Mouse (Mus musculus): ENCODE data around the gene Dnpep. TPM values are rescaled to one million over a fixed set of nuclear protein-coding genes. Genes with fewer than 3 reads are reported as not detected.

Dnpep gene
- polyA plus RNA-seq (2014; fragmentation: Illumina TruSeq; extraction: RNeasy Lipid Tissue Mini Kit (QIAGEN cat#74804); ENCODE audit: low replicate concordance), result 1.3 TPM

GRCm38 (mm10) chr1:75317241-75318201 lies at the start of gene Dnpep:
TSS of gene Dnpep (minus strand) at chr1:75317990.

GRCm38 (mm10) chr1:75360112-75361031 lies 42.6 kb upstream of the Dnpep start, which contains the start of gene Des:
TSS of gene Des (plus strand) at chr1:75360329.

GRCm38 (mm10) chr1:75278228-75278627 lies 39.6 kb downstream of the Dnpep start, which contains the start of gene Resp18:
TSS of gene Resp18 (minus strand) at chr1:75278415.

GRCm38 (mm10) chr1:75264091-75264880 lies 53.5 kb downstream of the Dnpep start, which contains the start of gene Ptprn:
TSS of gene Ptprn (minus strand) at chr1:75264502.

Other genes with a start within 250 kb of the Dnpep start
- not detected for gene Nhej1, start 192.8 kb downstream of the Dnpep start, polyA plus RNA-seq (2014; fragmentation: Illumina TruSeq; extraction: RNeasy Lipid Tissue Mini Kit (QIAGEN cat#74804); ENCODE audit: low replicate concordance)
- gene Slc23a3, start 184.1 kb downstream of the Dnpep start, polyA plus RNA-seq (2014; fragmentation: Illumina TruSeq; extraction: RNeasy Lipid Tissue Mini Kit (QIAGEN cat#74804); ENCODE audit: low replicate concordance), result not detected
- 8.0 TPM for gene Cnppd1, start 175.3 kb downstream of the Dnpep start, polyA plus RNA-seq (2014; fragmentation: Illumina TruSeq; extraction: RNeasy Lipid Tissue Mini Kit (QIAGEN cat#74804); ENCODE audit: low replicate concordance)
- gene Retreg2, start 175.2 kb downstream of the Dnpep start, polyA plus RNA-seq (2014; fragmentation: Illumina TruSeq; extraction: RNeasy Lipid Tissue Mini Kit (QIAGEN cat#74804); ENCODE audit: low replicate concordance), result 4.2 TPM
- 0.78 TPM for gene Zfand2b, start 149.3 kb downstream of the Dnpep start, polyA plus RNA-seq (2014; fragmentation: Illumina TruSeq; extraction: RNeasy Lipid Tissue Mini Kit (QIAGEN cat#74804); ENCODE audit: low replicate concordance)
- 3.8 TPM for gene Abcb6, start 137.6 kb downstream of the Dnpep start, polyA plus RNA-seq (2014; fragmentation: Illumina TruSeq; extraction: RNeasy Lipid Tissue Mini Kit (QIAGEN cat#74804); ENCODE audit: low replicate concordance)
- gene Ankzf1, start 125.8 kb downstream of the Dnpep start, polyA plus RNA-seq (2014; fragmentation: Illumina TruSeq; extraction: RNeasy Lipid Tissue Mini Kit (QIAGEN cat#74804); ENCODE audit: low replicate concordance), result 18.0 TPM
- 12.2 TPM for gene Atg9a, start 125.8 kb downstream of the Dnpep start, polyA plus RNA-seq (2014; fragmentation: Illumina TruSeq; extraction: RNeasy Lipid Tissue Mini Kit (QIAGEN cat#74804); ENCODE audit: low replicate concordance)
- gene Glb1l, start 107.2 kb downstream of the Dnpep start, polyA plus RNA-seq (2014; fragmentation: Illumina TruSeq; extraction: RNeasy Lipid Tissue Mini Kit (QIAGEN cat#74804); ENCODE audit: low replicate concordance), result 8.1 TPM
- 17.4 TPM for gene Stk16, start 107.2 kb downstream of the Dnpep start, polyA plus RNA-seq (2014; fragmentation: Illumina TruSeq; extraction: RNeasy Lipid Tissue Mini Kit (QIAGEN cat#74804); ENCODE audit: low replicate concordance)
- gene Tuba4a, start 98.1 kb downstream of the Dnpep start, polyA plus RNA-seq (2014; fragmentation: Illumina TruSeq; extraction: RNeasy Lipid Tissue Mini Kit (QIAGEN cat#74804); ENCODE audit: low replicate concordance), result 4.2 TPM
- not detected for gene A630095N17Rik, start 85.9 kb downstream of the Dnpep start, polyA plus RNA-seq (2014; fragmentation: Illumina TruSeq; extraction: RNeasy Lipid Tissue Mini Kit (QIAGEN cat#74804); ENCODE audit: low replicate concordance)
- gene Dnajb2, start 81.6 kb downstream of the Dnpep start, polyA plus RNA-seq (2014; fragmentation: Illumina TruSeq; extraction: RNeasy Lipid Tissue Mini Kit (QIAGEN cat#74804); ENCODE audit: low replicate concordance), result 4.0 TPM
- not detected for gene Ptprn, start 53.5 kb downstream of the Dnpep start, polyA plus RNA-seq (2014; fragmentation: Illumina TruSeq; extraction: RNeasy Lipid Tissue Mini Kit (QIAGEN cat#74804); ENCODE audit: low replicate concordance)
- 2.4 TPM for gene Resp18, start 39.6 kb downstream of the Dnpep start, polyA plus RNA-seq (2014; fragmentation: Illumina TruSeq; extraction: RNeasy Lipid Tissue Mini Kit (QIAGEN cat#74804); ENCODE audit: low replicate concordance)
- gene Des, start 42.3 kb upstream of the Dnpep start, polyA plus RNA-seq (2014; fragmentation: Illumina TruSeq; extraction: RNeasy Lipid Tissue Mini Kit (QIAGEN cat#74804); ENCODE audit: low replicate concordance), result 0.97 TPM
- 1.9 TPM for gene Speg, start 57.3 kb upstream of the Dnpep start, polyA plus RNA-seq (2014; fragmentation: Illumina TruSeq; extraction: RNeasy Lipid Tissue Mini Kit (QIAGEN cat#74804); ENCODE audit: low replicate concordance)
- 5.8 TPM for gene Gmppa, start 117.9 kb upstream of the Dnpep start, polyA plus RNA-seq (2014; fragmentation: Illumina TruSeq; extraction: RNeasy Lipid Tissue Mini Kit (QIAGEN cat#74804); ENCODE audit: low replicate concordance)
- gene Asic4, start 132.4 kb upstream of the Dnpep start, polyA plus RNA-seq (2014; fragmentation: Illumina TruSeq; extraction: RNeasy Lipid Tissue Mini Kit (QIAGEN cat#74804); ENCODE audit: low replicate concordance), result not detected
- not detected for gene Chpf, start 161.3 kb upstream of the Dnpep start, polyA plus RNA-seq (2014; fragmentation: Illumina TruSeq; extraction: RNeasy Lipid Tissue Mini Kit (QIAGEN cat#74804); ENCODE audit: low replicate concordance)
- gene Tmem198, start 161.5 kb upstream of the Dnpep start, polyA plus RNA-seq (2014; fragmentation: Illumina TruSeq; extraction: RNeasy Lipid Tissue Mini Kit (QIAGEN cat#74804); ENCODE audit: low replicate concordance), result not detected
- gene Obsl1, start 188.5 kb upstream of the Dnpep start, polyA plus RNA-seq (2014; fragmentation: Illumina TruSeq; extraction: RNeasy Lipid Tissue Mini Kit (QIAGEN cat#74804); ENCODE audit: low replicate concordance), result not detected
- gene Inha, start 189.1 kb upstream of the Dnpep start, polyA plus RNA-seq (2014; fragmentation: Illumina TruSeq; extraction: RNeasy Lipid Tissue Mini Kit (QIAGEN cat#74804); ENCODE audit: low replicate concordance), result not detected
- 1.0 TPM for gene Stk11ip, start 203.5 kb upstream of the Dnpep start, polyA plus RNA-seq (2014; fragmentation: Illumina TruSeq; extraction: RNeasy Lipid Tissue Mini Kit (QIAGEN cat#74804); ENCODE audit: low replicate concordance)
- gene Slc4a3, start 228.3 kb upstream of the Dnpep start, polyA plus RNA-seq (2014; fragmentation: Illumina TruSeq; extraction: RNeasy Lipid Tissue Mini Kit (QIAGEN cat#74804); ENCODE audit: low replicate concordance), result 0.07 TPM